Mouse (Mus musculus) c-Kit-positive CD71-positive TER-119-negative erythroid progenitor cells, embryonic 14.5 days (primary cell): ENCODE results near the gene Hoxd12.

Experiments used
- DNase-seq: peaks from one replicate; pipeline ENCODE4 v3.0.0-alpha.2; 2013; ENCODE audit warnings: low read depth

Gene Hoxd12

DNA sequence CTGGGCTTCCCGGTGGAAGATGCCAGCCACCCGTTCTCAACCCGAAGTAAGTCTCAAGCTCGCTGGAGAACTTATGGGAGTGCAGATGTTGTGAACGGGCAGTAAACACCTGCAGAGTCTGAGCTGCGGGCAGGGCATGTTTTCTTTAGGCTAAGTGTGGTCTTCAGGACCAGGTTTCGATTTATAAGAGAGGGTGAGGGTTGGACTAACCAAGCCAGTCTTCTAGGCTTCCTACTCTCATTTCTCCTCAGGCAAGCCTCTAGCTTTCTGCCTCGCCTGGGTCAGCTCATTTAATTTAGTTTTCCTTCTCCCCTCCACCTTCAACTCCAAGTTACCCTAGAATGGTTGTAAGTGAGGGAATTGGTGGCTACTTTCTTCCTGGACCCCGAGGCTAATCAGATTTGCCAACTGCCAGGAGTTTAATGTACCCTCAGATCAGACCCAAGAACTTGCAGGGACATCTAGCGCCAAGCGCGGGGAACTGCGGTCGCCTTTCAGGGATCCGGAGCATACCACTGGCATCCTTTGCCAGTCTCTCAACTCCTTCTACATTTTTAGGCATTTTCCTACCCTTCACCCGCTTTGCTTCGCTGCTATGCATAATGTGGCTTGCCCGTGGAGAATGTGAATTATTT lies 11.4 kb upstream of the Hoxd12 start:
- no peak for DNase-seq

DNA sequence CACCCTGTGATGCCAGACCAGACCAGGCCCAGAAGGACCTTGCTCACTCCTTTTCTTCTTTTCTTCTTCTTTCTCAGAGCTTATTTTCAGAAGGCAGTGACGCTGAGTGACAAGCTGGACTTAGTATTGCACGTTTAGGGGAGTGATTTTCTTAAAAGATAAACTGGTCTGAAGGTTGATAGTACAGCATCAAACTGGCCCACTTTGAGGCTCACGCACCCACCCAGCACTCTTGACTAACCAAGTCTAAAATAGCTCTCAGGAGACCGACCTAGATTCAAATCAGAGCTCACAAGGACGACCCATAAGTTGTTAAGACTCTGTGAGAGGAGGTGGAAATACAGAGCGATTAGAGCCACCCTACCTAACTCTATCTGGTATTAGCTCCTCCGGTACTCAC lies 8.4 kb upstream of the Hoxd12 start:
- DNase-seq, result no peak

DNA sequence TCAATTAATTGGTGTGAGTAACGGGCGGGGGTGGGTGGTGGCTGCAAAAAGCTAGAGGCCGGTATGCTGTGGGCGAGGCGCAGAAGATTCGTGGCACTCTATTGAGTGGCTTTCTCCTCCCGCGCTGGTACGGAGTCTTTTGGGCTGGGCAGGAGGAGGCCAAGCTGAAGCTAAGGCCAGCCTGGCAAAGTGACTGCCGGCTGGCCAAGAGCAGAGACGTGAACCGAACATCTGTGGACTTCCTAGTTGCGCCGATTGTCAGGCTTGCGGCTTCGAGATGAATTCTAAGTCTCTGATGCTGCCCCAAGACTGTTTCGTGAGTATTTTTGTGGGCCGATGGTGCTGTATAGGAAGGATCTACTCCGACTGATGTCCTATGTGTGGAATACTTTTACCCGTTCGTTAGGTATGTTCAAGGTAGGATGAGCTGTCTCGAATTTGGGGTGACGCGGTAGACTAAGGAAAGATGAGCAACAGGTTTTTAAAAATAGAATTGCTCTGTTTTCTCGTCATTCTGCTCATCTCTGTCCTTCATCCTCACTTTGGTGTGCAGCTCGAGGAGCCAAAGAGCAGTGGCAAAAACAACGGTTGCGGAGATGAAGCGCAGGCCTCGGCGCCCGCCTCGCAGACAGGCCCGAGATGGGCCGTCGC lies 7.5 kb upstream of the Hoxd12 start:
- DNase-seq, result no peak

DNA sequence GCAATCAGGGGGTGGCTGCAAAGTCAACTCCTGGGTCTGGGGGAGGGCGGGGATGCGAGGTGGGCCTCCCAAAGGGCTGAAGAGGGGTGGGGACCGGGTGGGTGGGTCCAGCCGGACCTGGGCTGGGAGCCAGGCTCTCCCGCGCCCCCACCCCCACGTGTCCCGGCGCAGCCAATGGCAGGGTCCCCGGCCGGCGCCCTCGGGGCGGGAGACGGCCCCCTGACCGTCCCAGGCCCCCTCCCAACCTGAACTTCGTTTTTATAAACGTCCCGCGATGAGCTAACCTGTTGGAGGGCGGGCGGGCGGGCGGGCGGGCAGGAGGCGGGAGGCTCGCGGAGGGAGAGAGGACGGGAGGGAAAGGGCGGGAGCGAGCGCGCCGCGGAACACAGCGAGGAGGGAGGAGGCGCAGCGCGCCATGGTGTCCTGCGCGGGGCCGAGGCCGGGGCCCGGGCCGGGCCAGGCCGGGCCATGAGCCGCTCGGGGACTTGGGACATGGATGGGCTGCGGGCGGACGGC lies 6.9 kb upstream of the Hoxd12 start, which contains the start of gene Hoxd13:
Hoxd13 (plus strand) TSS at position 469 of the 516 bp plus-strand sequence.
- no peak for DNase-seq

DNA sequence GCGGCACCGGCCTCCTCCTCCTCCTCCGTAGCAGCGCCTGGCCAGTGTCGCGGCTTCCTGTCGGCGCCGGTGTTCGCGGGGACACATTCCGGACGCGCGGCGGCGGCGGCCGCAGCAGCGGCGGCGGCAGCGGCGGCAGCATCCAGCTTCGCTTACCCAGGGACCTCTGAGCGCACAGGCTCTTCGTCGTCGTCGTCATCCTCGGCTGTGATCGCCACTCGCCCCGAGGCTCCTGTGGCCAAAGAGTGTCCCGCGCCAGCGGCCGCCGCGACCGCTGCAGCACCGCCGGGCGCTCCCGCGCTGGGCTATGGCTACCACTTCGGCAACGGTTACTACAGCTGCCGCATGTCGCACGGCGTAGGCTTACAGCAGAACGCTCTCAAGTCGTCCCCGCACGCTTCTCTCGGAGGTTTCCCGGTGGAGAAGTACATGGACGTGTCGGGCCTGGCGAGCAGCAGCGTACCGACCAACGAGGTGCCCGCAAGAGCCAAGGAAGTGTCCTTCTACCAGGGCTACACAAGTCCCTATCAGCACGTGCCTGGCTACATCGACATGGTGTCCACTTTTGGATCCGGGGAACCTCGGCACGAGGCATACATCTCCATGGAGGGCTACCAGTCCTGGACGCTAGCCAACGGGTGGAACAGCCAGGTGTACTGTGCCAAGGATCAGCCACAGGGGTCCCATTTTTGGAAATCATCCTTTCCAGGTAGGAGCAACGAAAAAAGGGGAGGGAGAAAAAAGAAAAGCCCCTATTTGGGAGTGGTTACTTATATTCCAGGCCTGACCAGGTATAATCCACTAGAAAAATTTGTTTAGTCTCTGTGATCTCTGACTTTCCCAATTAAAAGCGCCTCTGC lies 6.2 kb upstream of the Hoxd12 start:
- DNase-seq, result no peak

DNA sequence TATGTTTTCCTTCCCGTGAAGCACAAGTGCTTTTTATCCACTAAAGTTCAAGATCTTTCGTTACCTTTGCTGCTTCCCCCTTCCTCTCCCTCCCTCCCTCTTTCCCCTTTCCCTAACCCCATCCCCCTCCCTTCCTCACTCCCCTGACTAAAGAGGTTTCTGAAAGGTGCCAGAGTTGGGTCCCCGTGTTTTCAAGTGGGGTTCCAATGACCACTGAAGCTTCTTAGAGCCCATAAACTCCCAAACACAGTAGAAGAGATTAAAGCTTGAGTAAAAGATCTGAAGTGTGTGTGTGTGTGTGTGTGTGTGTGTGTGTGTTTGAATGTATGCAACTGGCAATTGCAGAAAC lies 5.6 kb upstream of the Hoxd12 start:
- no peak for DNase-seq

DNA sequence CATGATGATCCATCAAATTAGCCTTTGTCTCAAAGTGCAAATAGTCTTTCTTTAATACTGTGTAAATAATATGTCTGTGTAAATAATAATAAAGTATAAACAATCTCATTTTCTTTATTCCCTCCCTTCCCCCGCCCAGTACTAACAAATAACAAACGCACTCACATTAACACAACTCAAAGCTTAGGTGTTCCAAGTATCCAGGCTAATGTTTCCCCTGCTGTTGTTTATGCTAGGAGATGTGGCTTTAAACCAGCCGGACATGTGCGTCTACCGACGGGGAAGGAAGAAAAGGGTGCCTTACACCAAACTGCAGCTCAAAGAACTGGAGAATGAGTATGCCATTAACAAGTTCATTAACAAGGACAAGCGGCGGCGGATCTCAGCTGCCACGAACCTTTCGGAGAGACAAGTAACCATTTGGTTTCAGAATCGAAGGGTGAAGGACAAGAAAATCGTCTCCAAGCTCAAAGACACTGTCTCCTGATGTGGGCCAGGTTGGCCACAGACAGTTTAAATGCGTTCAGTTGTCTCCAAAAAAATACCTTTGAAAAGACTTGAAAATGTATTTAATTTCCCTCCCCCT lies 5.1 kb upstream of the Hoxd12 start:
- DNase-seq, result no peak

DNA sequence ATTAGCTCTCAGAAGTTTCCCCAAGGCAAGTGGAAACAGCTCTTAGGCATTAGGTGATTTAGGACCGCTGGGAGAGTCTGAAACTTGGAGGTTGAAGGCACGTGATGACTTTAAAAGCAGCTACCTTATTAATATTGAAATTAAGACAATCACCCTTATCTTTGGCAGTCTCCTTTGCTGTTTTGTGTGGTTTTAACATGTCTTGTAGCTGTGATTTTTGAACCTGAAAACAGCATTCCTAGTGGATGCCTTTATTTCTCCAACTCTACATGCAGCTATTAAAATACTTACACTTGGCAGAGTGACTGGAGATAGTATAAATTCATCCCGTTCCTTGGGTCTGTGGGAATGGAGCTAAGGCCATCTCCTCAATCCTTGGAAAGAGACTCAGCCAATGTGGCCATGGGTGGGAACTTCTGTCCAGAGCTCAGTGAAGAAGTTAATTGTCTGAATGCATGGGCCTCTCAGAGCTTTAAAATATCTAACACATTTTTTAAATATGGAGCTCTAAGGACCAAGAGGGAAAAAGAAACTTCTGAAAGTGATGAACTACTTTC lies 4.1 kb upstream of the Hoxd12 start:
- DNase-seq, result no peak

DNA sequence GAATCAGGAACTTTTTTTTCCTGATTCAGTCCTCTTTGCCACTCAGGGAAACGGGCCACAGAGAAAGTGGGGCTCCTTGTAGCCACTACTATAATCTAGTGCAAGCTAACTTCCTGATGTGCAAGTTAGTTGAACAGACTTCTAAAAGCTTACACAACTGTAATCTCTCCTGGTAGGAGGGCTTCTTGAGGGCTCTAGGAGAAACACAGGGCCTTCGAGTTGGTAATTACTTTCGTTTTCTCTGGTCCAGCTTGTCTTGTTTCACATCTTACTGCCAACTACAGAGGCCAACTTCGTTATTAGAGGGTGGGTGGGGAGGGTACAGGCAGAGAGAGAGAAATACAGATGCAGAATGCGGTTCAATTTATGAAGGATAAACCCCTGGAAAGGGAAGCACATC lies 3.0 kb upstream of the Hoxd12 start:
- DNase-seq, result no peak

DNA sequence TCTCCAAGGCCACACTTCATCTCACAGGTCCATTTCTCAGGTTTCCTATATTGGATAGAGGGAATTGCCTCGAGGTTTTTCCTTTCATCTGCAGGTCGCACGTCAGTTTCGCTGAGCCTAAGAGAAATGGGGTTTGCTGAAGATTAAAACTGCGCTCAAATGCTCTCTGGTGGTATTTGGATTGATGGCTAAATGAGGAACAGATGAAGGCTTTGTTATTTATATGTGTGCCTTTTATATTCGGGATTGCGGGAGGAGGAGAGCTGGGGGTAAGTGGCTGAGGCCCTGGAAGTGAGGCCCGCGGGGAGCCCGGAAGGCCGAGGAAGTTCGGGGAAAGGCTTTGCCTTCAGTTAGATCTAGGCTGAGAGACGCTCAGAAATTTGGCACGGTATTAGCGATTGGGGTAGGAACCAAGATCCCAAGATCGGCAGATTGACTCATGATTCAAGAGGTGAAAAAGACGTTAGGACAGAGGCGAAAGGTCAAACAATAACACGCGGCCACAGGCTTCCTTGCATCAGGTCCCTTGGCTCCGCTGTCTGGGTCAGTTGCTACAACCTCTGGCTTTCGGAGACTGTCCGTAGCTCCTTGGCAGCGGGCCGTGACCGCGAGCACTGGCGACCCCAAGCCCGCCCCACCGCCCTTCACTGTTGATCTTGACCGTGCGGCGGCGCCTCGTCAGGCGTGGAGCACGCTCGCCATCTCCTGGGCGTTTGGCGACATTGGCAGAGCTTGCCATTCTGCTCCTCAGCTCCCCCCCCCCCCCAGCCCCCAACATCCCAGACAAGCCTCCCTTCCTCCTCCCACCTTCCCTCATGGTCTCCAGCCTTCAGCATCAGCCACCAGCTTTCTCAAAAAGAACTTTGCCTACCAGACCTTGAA lies 2.1 kb upstream of the Hoxd12 start:
- DNase-seq, result no peak

DNA sequence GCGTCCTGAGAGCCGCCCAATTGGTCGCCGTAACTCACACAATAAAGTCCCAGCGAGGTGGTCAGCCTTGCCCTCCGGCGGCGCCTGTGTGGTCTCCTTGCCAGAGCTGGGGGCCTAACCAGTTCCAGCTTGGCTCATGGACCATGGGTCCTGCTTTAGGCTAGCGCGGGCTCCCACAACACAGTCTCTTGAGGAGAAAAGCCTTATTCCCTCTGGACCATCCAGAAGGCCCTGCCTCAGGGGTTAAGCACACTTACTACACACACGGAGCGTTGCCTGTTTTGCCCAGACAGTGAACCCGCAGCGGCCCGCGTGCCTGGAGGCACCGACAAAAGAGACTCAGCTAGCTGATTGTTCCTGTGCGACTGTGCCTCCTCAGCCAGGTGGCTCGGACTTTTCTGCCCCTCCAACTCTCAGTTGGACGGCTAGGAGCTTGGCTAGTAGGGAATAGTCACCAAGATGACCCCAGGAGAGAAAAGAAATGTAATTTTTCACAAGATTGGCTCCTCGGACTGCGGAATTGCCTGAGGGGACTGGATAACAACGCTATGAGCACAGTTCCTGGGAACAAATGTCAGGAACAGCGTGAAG lies 883 bp upstream of the Hoxd12 start:
- DNase-seq, result no peak

DNA sequence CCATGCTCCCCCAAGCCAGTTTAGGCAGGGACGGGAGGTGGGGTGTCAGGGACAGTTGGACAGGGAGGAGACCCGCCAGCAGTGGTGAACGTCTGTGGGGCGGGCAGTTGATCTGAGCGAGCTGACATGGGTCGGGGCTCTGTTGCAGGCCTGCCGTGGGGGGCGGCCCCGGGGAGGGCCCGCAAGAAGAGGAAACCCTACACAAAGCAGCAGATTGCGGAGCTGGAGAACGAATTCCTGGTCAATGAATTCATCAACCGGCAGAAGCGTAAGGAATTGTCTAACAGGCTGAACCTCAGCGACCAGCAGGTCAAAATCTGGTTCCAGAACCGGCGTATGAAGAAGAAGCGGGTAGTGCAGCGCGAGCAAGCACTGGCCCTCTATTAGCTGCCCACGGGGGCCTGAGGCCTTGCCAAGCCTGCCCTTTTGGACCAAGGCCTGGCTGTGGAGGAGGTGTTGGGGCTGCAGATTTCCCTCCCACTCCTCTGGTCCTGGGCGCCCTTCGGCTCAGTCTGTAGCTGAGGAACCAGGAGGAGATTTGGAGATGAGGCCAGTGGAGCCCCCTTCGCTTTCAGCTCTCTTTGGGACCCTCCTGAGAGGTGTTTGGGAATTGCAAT lies 961 bp downstream of the Hoxd12 start:
- no peak for DNase-seq

DNA sequence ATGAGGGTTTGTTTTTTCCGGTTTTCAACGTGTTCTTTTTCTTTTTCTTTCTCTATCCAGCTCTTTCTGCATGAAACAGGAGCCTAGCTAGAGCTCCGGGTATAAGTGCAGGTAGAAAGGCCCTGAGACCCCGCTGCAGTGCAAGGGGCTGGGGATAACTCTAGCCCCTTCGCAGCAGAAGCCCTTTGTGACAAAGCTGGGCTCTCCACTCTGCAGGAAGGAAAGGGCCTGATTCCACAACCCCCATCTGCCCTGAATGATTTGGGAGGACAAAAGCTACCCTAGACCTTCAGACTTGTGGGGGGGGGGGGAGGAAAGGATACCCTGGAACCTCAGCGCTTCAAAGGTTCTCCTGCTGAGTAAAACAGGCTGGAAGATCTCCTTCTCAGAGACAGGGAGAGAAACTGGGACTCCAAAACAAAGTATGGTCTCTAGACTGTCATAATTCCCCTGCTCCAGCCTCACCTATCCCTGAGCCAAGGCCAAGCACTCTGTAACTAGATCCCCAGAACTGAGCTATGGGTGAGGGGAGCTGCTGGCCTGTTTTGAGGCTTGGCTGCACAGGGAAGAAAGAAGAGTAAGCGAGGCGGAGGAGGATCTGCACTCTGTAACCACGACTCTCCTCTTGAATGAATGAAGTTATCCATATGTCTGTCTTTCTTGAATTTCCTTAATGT lies 1.7 kb downstream of the Hoxd12 start:
- DNase-seq, result no peak

DNA sequence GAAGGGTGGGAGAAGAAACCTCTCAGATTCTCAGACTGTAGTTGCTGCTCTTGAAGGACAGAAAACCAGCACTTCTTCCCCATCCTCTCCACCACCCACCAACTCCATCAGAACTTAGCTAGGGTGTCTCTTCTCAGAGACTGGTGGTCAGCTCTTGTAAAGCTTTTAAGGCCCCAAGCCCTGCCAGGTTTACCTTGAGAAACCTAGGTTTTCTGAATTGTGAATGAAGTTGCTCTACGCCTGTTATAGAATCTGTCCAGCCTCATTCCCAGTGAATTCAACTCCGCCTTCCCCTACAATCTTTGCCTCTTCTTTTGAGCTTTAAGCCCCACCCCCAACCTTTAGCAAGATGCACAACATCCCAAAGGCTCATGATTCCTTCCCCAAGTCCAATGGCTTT lies 2.3 kb downstream of the Hoxd12 start:
- no peak for DNase-seq

DNA sequence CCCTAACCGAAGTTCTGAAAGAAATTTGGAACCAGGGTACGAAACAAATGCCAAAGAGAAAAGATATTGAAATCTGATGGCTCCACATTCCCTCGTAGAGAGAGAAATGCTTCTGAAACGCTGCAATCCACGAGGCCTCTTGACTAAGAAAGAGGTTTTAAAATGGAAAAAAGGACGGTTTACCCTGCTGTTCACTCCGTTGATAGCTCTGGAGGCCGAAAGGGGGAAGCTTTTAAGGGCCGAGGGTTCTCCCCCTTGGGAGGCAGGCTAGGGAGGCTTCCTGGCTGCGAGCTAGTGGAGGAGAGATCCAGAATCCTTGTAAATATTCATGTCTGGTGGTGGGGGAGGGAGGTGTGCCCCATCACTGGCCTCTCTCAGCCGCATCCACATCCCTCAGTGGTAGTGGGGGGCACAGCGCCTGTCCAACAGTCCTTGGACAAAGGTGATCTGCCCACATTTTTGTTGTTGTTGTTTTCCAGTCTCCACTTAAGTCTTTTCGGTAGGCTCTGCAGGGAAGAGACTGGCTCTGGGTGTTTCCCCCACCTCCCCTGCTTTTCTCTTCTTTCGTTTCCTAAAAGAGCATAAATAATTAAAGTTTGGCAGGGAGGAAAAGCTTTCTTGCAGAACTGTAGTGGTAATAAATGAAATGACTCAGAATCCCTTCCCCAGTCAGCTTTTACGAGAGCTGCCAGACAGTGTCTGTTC lies 4.2 kb downstream of the Hoxd12 start, which contains the start of gene Hoxd11:
Hoxd11 (plus strand) TSS at position 667 of the 705 bp plus-strand sequence.
- no peak for DNase-seq

DNA sequence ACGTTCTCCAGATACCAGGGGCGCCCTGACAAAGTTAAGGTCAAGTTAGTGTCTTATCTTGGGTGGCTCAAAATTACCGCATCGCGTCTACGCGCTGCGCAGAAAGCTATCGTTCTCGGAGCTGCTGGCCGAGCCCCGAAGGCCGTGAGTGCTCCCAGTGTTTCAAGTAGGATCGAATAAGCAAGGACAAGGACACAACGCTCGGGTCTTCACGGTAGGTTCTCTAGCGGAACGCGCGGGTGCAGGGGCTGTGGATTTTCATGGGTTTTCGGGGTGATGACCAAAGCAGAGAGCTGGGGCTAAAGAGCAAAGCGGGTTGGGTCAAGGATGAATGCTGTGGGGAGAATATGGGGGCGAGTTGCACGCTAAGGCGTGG lies 4.8 kb downstream of the Hoxd12 start:
- no peak for DNase-seq

DNA sequence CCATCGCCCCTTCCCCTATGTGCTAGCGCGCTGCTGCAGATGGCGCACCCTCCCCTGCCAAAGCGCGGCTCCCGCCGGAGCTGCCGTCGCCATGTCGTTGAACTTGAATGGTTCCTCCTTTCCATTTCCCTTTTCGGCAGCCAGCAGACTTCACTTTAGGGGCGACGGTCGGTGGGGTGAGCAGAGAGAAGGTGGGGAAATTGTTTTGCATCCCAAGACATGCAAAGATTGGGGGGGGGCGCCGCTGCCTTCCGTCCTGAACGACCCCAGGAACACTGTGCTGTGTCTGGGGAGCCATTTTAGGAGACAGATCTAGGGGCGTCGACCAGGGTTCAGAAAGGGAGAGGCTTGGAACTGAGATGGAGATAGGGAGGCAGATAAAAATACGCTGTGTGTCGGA lies 5.2 kb downstream of the Hoxd12 start:
- DNase-seq, result no peak

DNA sequence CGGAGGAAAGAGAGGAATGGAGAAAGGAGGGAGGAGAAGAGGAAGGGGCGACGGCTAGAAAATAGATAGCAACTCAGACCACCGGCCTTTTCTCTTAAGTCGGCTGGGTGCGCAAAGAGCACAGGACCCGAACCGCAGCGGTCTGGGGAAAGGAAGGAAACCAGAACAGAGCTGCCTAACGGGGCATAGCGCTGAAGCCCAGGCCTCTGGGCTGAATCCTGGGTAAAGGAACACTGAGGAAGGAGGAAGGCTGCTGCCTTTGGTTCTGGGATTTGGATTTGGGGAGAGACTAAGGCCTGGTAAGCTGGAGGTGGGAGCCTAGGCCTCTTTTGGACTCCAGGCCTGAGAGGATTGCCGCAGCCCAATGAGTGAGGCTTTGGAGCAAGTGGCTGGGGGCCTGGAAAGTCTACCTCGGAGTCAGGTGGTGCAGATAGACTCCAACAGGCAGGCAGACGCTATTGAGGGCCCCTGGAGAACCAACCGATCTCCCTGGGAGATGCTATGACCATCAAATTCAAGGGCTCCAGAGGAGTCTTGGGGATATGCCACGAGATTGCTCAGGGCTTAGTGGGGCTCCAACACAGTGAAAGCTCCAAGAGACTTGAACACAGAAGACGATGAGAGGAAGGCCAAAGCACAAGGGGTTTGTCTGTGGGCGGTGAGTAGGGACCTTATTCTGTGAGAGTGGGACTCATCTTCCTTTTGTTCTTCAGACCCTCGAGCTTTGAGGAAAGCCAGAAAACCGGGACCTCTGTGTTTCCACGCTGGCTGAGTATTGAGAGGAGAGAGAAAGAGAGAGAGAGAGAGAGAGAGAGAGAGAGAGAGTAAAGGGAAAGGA lies 6.0 kb downstream of the Hoxd12 start:
- DNase-seq, result no peak
